10 mouse cellular contexts compared by ENCODE assay signal in genomic region chr5:121438131-121438530, GRCm38 (mm10).
DNase-seq lines count a peak whose midpoint lies in the region.
"Had no signal": no experiment of that assay in that cellular context is flagged by ENCODE, and none has a peak within 500 bp of the region (broad histone marks: within the 10 kb centered on the region; RNA-seq: fewer than 3 reads in every experiment).

No protein-coding gene starts in this region.

- DNase-seq in layer of hippocampus, adult 11-12 months (ENCODE audit: low spot score), result peak; percentile 57
- DNase-seq in layer of hippocampus, adult 9-10 months (ENCODE audit: low spot score), result no peak
- DNase-seq in right cerebral cortex, postnatal 14 days, result peak; percentile 18
- DNase-seq in right cerebral cortex, postnatal 4 days, result no peak
- peak; percentile 67 for DNase-seq in brain, adult 2 months (ENCODE audit: low read depth, low spot score)
- no peak for DNase-seq in ovary, adult 18-20 months (ENCODE audit: low spot score)
- no peak for DNase-seq in retina, postnatal 1 day
- DNase-seq: cerebellum, adult 11-12 months; right cerebral cortex, postnatal 25 days; thymus, adult 18-20 months had no signal

Comparison
In these comparisons a context has a peak if more than half of its experiments do, and no peak if none do; other contexts are left out.
1. DNase-seq: peak in layer of hippocampus, adult 11-12 months (single experiment), right cerebral cortex, postnatal 14 days (single experiment) and brain, adult 2 months (single experiment); none in layer of hippocampus, adult 9-10 months (single experiment), right cerebral cortex, postnatal 4 days (single experiment), ovary, adult 18-20 months (single experiment) and retina, postnatal 1 day (single experiment).